Mouse (Mus musculus) lung, postnatal 10 days (tissue): ENCODE data around the gene Gcdh.

ENCODE experiments used
- DNase-seq: peaks from one replicate; pipeline ENCODE4 v3.0.0; 2021

The Gcdh gene

DNA sequence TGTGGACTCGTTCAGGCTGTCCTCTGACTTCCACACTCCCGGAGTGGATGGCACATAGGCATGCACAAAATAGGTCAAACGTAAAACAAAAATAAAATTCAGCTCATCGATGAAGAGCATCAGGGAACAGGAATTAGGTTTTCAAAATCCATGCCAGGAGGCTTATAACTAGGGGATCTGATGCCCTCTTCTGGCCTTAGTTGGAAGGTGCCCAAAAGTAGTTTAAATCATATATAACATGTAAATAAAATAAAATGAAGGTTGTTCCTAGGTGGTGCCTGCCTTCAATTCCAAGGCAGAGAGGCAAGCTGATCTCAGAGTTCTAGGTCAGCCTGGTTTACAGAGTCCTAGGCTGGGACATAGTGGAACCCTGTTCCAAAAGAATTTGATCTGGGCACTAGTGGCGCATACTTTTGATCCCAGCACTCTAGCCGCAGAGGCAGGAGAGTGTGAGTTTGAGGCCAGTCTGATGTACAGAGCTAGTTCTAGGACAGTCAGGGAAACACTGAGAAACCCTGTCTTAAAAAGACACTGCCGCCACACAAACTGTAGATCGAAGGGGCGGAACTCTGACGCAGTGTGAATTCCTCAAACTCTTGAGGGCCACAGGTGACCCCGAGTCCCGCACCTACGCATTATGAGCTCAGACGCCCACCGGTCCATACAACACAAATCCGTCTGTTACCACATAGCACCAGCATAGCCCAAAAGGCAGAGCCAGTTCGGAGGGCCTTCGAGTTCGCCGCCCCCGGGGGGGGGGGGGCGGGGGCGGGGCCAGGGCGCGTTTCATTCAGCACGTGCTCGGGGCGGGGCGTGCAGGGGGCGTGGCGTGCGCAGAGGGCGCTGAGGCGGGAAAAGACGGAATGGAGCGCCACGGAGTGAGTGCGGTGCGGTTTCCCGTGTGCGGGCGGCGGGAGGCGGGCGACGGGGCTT is 22.1 kb downstream of the Gcdh start, which contains the start of gene Syce2:
Gene Syce2 (plus strand): TSS at position 736 of the 933 bp plus-strand sequence.
- DNase-seq = peak; percentile 90

- peak; percentile 96 for DNase-seq
These were observed 36.8 kb downstream of the Gcdh start, which contains the start of gene Farsa for GRCm38 (mm10) chr8:84856864-84857441. Gene Farsa, plus strand, starts transcription at chr8:84856989.

DNA sequence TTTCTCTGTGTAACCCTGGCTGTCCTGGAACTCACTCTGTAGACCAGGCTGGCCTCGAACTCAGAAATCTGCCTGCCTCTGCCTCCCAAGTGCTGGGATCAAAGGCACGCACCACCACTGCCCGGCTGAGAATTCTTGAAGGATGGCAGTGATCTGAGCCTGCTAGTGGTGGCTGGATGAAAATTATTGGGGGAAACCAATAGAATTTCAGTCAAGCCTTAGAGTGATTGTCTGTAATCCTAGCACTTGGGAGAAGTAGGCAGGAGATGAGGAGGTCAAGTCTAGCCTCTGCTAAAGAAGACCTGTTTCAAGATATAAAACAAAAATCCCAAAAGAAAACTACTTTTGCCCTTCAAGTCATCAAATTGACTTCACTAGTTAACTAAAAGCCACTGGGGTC is 37.3 kb downstream of the Gcdh start:
- no peak for DNase-seq

DNA sequence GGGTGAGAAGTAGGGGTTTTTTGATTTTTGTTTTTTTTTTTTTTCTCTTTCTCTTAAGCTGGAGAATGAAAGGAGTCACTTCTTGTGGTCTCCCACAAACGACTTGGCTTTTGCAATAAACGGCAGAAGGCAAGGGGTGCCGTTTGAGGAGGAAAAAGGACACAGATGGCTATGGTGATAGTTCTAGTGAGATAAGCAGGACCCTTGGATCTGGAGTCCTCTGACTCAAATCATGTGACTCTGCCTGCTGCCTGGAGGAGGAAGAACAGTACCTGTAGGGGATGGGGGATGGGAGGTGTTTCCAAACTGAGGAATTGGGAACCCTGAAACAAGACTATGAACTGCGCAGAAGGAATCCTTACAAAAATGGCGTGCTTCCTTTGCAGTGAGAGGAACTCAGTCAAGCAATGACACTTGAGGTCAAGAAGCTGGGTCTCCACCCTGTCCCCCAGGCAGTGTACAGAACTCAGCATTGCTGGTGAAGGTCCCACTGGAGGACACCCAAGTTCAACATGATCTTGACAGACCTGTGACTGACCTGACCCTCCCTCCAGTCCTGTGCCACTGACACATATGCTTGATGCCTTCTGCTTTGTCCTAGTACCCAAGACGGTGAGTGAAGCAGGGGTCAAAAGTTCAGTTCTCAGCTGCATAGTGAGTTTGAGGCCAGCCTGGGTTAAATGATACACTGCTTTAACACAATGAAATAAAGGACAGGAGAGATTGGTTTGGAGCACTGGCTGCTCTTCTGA is 45.9 kb downstream of the Gcdh start:
- DNase-seq = no peak

DNA sequence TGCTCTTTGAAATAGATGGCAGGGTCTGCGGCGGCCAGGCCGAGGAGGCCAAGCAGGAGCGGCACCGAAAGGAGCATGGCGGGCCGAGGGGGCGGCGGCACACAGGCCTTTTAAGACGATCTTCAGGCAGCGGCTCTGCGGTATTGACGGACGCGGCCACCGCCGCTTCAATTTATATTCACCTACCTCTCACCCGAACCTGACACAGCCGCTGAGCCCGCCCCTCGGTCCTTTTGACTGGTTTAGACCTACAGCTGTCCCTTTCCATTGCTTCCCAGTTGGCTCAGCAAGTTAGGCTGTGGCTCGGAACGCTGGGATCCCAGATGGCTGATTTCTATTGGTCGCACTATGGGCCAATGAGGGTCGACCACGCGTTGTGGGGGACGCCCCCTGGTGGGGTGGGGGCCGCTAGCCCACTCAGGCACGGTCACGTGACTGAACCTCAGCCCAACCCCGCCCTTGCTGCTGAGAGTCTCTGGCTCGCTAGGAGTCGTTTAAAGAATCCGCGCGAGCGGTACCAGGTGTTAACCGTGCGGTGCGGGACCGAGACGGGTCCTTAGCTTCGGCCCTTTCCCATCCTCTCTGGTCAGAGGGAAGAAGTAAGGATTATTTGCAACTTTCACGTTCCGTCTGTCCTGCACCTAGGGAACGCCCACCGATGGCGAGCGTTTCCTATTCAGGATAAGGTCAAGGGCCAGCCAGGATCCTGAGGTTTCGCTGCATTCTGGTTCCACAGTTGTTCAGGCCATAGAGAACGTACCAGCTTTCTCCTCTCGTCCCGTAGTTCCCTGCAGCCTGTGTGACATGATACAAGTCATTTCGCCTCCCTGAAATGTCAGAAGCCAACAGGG is 46.8 kb downstream of the Gcdh start, which contains the start of gene Calr:
Gene Calr (minus strand): TSS at position 213 of the 851 bp plus-strand sequence.
- DNase-seq = peak; percentile 100

DNA sequence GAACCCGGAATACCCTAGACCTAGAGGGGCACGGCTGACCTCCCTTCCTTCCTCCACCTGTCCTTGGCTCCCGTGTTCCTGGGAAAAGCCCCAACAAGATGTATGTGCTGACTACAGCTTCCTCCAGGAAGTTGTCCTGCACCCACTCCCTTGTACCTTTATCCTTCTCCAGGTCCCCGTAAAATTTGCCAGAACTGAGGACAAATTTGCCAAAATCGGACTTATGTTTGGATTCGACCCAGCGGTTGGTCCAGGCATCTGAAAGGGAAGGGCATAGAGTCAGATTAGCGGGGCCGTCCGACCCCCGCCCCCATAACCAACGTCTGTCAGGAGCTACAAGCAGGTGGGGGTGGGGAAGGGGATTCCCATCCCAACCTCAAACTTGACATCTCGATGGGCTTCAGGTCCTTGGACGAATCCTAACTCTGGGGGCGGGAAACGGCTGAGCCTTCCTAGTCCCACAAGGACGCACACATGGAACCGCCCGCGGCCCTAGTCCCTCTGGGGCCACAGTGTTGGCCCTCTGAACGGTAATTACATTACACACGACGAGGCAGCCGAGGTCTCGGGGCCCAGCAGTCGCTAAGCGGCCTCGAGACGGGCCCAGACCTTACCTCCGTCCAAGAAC is 47.5 kb downstream of the Gcdh start:
- DNase-seq = no peak

- peak; percentile 70 for DNase-seq
These were observed 48.2 kb downstream of the Gcdh start for GRCm38 (mm10) chr8:84845355-84846093.

- no peak for DNase-seq
These were observed 49.2 kb downstream of the Gcdh start for GRCm38 (mm10) chr8:84844397-84845070.

DNA sequence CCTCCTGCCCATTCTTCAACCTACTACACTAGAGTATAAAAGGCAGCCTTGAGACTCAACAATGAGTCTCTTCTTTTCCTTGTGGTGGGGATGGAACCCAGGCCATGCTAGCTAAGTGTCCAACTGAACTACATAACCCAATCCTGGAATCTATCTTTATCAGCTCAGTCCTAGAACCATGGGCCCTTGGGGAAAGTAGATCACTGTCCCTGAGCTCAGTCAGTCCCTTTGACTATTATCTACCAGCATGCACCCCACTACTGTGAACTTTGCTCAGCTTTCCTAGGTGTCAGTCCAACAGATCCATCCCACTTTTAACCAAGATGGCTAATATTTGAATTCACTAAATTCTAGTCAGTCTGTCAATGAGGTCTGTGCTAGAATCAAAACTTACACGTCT is 52.2 kb downstream of the Gcdh start:
- no peak for DNase-seq

- DNase-seq = peak; percentile 94
These were observed 53.3 kb downstream of the Gcdh start, which contains the start of gene Rad23a for GRCm38 (mm10) chr8:84840248-84840999. Gene Rad23a, minus strand, starts transcription at chr8:84840665.

GRCm38 (mm10) chr8:84839875-84840247 is 53.9 kb downstream of the Gcdh start:
- DNase-seq = no peak

DNA sequence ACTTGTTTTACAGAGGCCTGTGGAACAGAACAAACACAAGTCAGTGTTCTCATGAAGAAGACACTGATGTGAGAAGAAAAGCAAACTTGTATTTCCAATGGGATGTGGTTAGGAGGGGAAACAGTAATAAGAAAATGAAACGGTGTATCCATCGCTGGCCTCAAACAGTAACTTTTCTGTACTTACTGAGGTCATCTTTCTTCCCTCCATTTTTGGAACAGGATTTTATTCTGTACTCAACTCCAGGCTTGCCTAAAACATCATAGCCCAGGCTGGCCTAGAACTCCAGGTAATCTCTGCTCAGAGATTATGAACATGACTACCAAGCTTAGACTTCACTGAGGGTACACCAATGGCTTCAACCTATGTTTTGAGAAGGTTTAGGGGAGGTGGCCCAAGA is 54.3 kb downstream of the Gcdh start:
- no peak for DNase-seq

- no peak for DNase-seq
These were observed 55.2 kb downstream of the Gcdh start for GRCm38 (mm10) chr8:84838513-84838912.

GRCm38 (mm10) chr8:84837912-84838470 is 55.7 kb downstream of the Gcdh start:
- DNase-seq = no peak

GRCm38 (mm10) chr8:84837149-84837911 is 56.4 kb downstream of the Gcdh start:
- DNase-seq = no peak
